Mouse (Mus musculus): ENCODE results near the gene Mpz. TPM values are rescaled to one million over a fixed set of nuclear protein-coding genes. Genes with fewer than 3 reads are reported as not detected.

Gene Mpz
- total and polyA plus RNA-seq, 3 experiments = not detected

DNA sequence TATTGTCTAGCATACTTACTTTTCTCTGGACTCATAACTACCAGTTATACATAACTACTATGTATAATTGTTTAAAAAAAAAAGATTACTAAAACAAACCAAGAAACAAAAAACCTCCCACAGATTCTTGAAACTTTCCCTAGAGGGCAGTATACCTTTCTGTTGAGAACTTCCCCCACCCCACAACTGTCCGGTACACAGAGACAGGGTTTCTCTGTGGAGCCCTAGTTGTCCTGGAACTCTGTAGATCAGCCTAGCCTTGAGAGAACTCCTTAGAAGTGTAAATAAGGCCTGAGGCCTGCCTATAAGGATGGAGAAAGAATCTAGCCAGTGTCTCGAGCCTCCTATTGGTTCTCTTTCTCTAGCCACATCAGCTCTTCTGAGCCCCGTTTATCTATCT lies 13.7 kb downstream of the Mpz start:
- Histone ChIP-seq H3K4me3 (ENCODE audit: low read depth, low read length) (no peak overlapping the region), H3K4me1 (ENCODE audit: insufficient read depth, low read depth, low read length) (no peaks in the 10 kb centered on the region; the same call in 1 of the 2 replicates), H3K36me3 (replicated peaks) (no peaks in the 10 kb centered on the region), H3K27me3 (ENCODE audit: insufficient read depth, low read length) (peaks cover 21% of the 10 kb centered on the region), H3K9me3 (replicated peaks) (no peaks in the 10 kb centered on the region)
- TF ChIP-seq POLR2AphosphoS5 (IDR thresholded peaks at IDR 0.05; ENCODE audit: insufficient replicate concordance, low read depth, low read length) = no peak
- no peak for TF ChIP-seq GATA2 (IDR thresholded peaks at IDR 0.05; ENCODE audit: borderline replicate concordance, low read depth, low read length)
- no peak for TF ChIP-seq GATA1 (IDR thresholded peaks at IDR 0.05; ENCODE audit: borderline replicate concordance, low read length)
- TF ChIP-seq TAL1 (conservative IDR thresholded peaks at IDR 0.05; ENCODE audit: low read depth, low read length) = no peak
- no peak for TF ChIP-seq CTCF (IDR thresholded peaks at IDR 0.05; ENCODE audit: low read depth, low read length)
- ATAC-seq (ENCODE audit: extremely low read depth, insufficient number of reproducible peaks, low FRiP score, poor library complexity, severe bottlenecking) (no peak), DNase-seq (ENCODE audit: low spot score) (no peak)

GRCm38 (mm10) chr1:171165629-171166345 lies 15.3 kb downstream of the Mpz start:
- Histone ChIP-seq H3K4me3 (ENCODE audit: low read depth, low read length) (no peak overlapping the region), H3K9me3 (replicated peaks) (no peaks in the 10 kb centered on the region), H3K27me3 (ENCODE audit: insufficient read depth, low read length) (peaks cover 13% of the 10 kb centered on the region), H3K36me3 (replicated peaks) (no peaks in the 10 kb centered on the region), H3K4me1 (ENCODE audit: insufficient read depth, low read depth, low read length) (no peaks in the 10 kb centered on the region)
- TF ChIP-seq CTCF (IDR thresholded peaks at IDR 0.05; ENCODE audit: low read depth, low read length) (no peak), GATA1 (IDR thresholded peaks at IDR 0.05; ENCODE audit: borderline replicate concordance, low read length) (no peak), GATA2 (IDR thresholded peaks at IDR 0.05; ENCODE audit: borderline replicate concordance, low read depth, low read length) (no peak), TAL1 (conservative IDR thresholded peaks at IDR 0.05; ENCODE audit: low read depth, low read length) (no peak), POLR2AphosphoS5 (IDR thresholded peaks at IDR 0.05; ENCODE audit: insufficient replicate concordance, low read depth, low read length) (no peak)
- DNase-seq (ENCODE audit: low spot score) (no peak), ATAC-seq (ENCODE audit: extremely low read depth, insufficient number of reproducible peaks, low FRiP score, poor library complexity, severe bottlenecking) (no peak)

DNA sequence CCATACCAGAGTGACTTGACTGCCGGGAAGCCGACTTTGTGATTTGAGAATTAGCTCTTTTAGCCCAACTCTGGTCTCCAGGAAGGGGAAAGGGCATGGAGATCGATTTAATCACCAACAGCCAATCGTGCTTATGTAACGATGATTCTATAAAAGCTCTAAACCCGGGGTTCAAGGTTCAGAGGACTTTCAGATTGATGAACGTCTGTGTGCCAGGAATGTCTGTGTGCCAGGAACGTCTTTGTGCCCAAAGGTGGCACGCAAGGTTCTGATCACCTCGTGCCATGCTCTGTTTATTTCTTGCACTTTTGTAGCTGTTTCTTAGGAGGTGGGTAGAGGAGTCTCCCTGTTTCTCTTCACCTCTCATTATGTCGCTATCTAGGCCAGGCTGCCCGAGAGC lies 18.4 kb downstream of the Mpz start:
- H3K36me3 ChIP-seq (replicated peaks) = no peaks in the 10 kb centered on the region
- TF ChIP-seq GATA1 (IDR thresholded peaks at IDR 0.05; ENCODE audit: borderline replicate concordance, low read length) = no peak
- DNase-seq (ENCODE audit: low spot score) = no peak
- H3K4me3 ChIP-seq (ENCODE audit: low read depth, low read length) = no peak overlapping the region
- no peaks in the 10 kb centered on the region for H3K9me3 ChIP-seq (replicated peaks)
- H3K4me1 ChIP-seq (ENCODE audit: insufficient read depth, low read depth, low read length) = no peaks in the 10 kb centered on the region
- H3K27me3 ChIP-seq (ENCODE audit: insufficient read depth, low read length) = peaks cover 30% of the 10 kb centered on the region
- no peak for ATAC-seq (ENCODE audit: extremely low read depth, insufficient number of reproducible peaks, low FRiP score, poor library complexity, severe bottlenecking)

GRCm38 (mm10) chr1:171169913-171170312 lies 19.4 kb downstream of the Mpz start:
- Histone ChIP-seq H3K27me3 (ENCODE audit: insufficient read depth, low read length) (peaks cover 33% of the 10 kb centered on the region), H3K4me3 (ENCODE audit: low read depth, low read length) (no peak overlapping the region), H3K4me1 (ENCODE audit: insufficient read depth, low read depth, low read length) (no peaks in the 10 kb centered on the region), H3K9me3 (replicated peaks) (no peaks in the 10 kb centered on the region), H3K36me3 (replicated peaks) (no peaks in the 10 kb centered on the region)
- DNase-seq (ENCODE audit: low spot score) = no peak
- ATAC-seq (ENCODE audit: extremely low read depth, insufficient number of reproducible peaks, low FRiP score, poor library complexity, severe bottlenecking) = no peak
- TF ChIP-seq TAL1 (conservative IDR thresholded peaks at IDR 0.05; ENCODE audit: low read depth, low read length) (no peak), CTCF (IDR thresholded peaks at IDR 0.05; ENCODE audit: low read depth, low read length) (no peak), POLR2AphosphoS5 (IDR thresholded peaks at IDR 0.05; ENCODE audit: insufficient replicate concordance, low read depth, low read length) (no peak), GATA1 (IDR thresholded peaks at IDR 0.05; ENCODE audit: borderline replicate concordance, low read length) (no peak), GATA2 (IDR thresholded peaks at IDR 0.05; ENCODE audit: borderline replicate concordance, low read depth, low read length) (no peak)

GRCm38 (mm10) chr1:171171138-171171537 lies 20.6 kb downstream of the Mpz start:
- Histone ChIP-seq H3K36me3 (replicated peaks) (no peaks in the 10 kb centered on the region), H3K27me3 (ENCODE audit: insufficient read depth, low read length) (peaks cover 30% of the 10 kb centered on the region), H3K4me3 (ENCODE audit: low read depth, low read length) (no peak overlapping the region), H3K4me1 (ENCODE audit: insufficient read depth, low read depth, low read length) (no peaks in the 10 kb centered on the region), H3K9me3 (replicated peaks) (no peaks in the 10 kb centered on the region)
- no peak for ATAC-seq (ENCODE audit: extremely low read depth, insufficient number of reproducible peaks, low FRiP score, poor library complexity, severe bottlenecking)
- no peak for DNase-seq (ENCODE audit: low spot score)
- TF ChIP-seq POLR2AphosphoS5 (IDR thresholded peaks at IDR 0.05; ENCODE audit: insufficient replicate concordance, low read depth, low read length) = no peak
- TF ChIP-seq TAL1 (conservative IDR thresholded peaks at IDR 0.05; ENCODE audit: low read depth, low read length) = no peak
- TF ChIP-seq CTCF (IDR thresholded peaks at IDR 0.05; ENCODE audit: low read depth, low read length) = no peak
- TF ChIP-seq GATA2 (IDR thresholded peaks at IDR 0.05; ENCODE audit: borderline replicate concordance, low read depth, low read length) = no peak
- no peak for TF ChIP-seq GATA1 (IDR thresholded peaks at IDR 0.05; ENCODE audit: borderline replicate concordance, low read length)

GRCm38 (mm10) chr1:171172779-171173178 lies 22.3 kb downstream of the Mpz start:
- peaks cover 38% of the 10 kb centered on the region for H3K27me3 ChIP-seq (ENCODE audit: insufficient read depth, low read length)
- ATAC-seq (ENCODE audit: extremely low read depth, insufficient number of reproducible peaks, low FRiP score, poor library complexity, severe bottlenecking) = no peak
- no peaks in the 10 kb centered on the region for H3K36me3 ChIP-seq (replicated peaks)
- no peak for DNase-seq (ENCODE audit: low spot score)
- TF ChIP-seq TAL1 (conservative IDR thresholded peaks at IDR 0.05; ENCODE audit: low read depth, low read length) (no peak), POLR2AphosphoS5 (IDR thresholded peaks at IDR 0.05; ENCODE audit: insufficient replicate concordance, low read depth, low read length) (no peak), GATA1 (IDR thresholded peaks at IDR 0.05; ENCODE audit: borderline replicate concordance, low read length) (no peak), CTCF (IDR thresholded peaks at IDR 0.05; ENCODE audit: low read depth, low read length) (no peak)
- H3K4me1 ChIP-seq (ENCODE audit: insufficient read depth, low read depth, low read length) = no peaks in the 10 kb centered on the region
- no peak overlapping the region for H3K4me3 ChIP-seq (ENCODE audit: low read depth, low read length)
- H3K9me3 ChIP-seq (replicated peaks) = no peaks in the 10 kb centered on the region

Data from G1E (cell line).